Mouse (Mus musculus) inflammation-experienced regulatory T-cells, adult 6 months (primary cell): Measurements from ENCODE around the gene Amt. TPM values are rescaled to one million over a fixed set of nuclear protein-coding genes. Genes with fewer than 3 reads are reported as not detected.

Source experiments
- ATAC-seq: one replicate; pipeline ENCODE4 v1.8.0; 2017
- polyA plus RNA-seq, 3 experiments: library from polyadenylated mRNA; unstranded; fragments of 100-300 nt; shearing (Covaris generic); gene quantifications; one replicate each; pipeline ENCODE4 v1.2.1; 2017

Amt gene
- polyA plus RNA-seq, 3 experiments from 2014 or later, result 0.18 to 1.3 (median 1.1) TPM

DNA sequence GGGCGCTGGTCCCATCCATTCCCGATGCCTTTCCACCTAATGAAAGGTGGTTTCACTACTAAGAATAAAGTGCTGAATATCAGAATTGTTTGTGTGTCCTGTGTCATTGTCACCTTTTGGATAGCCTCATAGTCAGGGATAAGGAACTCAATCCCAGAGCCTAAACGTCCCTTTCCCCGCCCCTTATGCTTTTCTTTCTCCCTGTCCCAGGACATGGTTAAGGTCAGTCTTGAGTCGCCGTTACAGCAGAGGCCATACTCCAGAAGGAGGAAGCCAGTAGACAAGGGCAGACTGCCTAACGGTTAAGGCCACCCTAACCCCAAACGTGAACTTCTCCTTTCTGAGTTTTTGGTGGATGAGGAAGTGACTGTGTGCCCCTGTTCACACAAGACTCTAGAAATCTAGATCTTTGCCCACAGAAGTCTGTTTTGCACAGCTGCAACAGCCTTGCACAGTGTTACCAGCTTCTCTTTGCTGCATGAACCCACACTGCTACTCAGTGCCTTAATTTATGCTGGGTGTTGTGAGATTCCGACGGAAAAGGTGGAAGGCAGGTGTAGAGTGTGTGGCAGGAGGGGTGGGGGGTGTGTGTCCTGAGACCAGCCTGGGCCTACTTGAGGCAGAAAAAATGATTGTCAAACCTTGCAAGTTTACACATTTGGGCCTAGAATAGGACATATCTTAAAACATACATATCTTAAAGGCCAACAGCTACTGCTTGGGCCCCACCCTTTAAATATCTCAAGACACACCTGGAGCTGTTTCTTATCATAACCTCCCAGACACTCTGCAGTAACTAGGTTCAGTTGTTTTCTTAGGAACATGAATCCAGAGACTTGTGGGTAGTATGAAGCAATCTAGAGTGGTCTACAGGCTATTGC, 43.8 kb downstream of the Amt start:
- ATAC-seq, result no peak

DNA sequence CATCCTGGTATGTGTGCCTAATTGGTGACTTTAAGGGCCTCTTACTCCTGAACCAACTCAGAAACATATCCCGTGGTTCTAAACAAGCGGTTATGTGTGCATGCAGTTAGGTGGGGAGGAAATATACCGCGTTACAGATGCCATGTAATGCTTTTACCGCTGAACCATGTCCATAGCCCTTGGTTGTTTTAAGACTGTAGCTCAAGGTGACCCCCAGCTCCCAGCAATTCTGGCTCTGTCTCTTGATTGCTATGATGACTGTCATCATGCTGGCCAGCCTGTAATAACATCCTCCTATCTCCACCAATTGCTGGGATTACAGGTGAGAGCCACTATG, 44.5 kb downstream of the Amt start:
- no peak for ATAC-seq

DNA sequence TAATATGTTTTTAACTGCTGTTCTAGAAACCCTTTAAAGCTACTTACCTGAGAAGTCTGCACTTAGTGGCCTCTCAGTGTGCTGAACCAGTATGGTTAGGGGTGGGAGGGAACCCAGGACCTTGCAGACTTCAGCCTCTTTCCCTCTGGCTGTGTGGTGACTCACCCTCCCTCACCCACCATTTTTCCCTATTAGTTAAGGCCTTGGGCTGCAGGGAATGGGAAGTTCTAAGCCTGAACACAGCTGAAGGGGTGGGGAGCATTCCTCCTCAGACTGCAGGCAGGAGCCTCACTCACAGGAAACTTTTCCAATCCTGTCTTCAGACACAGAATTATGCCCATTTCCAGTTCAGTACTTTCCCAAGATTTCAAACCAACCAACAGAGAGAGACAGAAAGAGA, 45.1 kb downstream of the Amt start:
- ATAC-seq, result no peak

DNA sequence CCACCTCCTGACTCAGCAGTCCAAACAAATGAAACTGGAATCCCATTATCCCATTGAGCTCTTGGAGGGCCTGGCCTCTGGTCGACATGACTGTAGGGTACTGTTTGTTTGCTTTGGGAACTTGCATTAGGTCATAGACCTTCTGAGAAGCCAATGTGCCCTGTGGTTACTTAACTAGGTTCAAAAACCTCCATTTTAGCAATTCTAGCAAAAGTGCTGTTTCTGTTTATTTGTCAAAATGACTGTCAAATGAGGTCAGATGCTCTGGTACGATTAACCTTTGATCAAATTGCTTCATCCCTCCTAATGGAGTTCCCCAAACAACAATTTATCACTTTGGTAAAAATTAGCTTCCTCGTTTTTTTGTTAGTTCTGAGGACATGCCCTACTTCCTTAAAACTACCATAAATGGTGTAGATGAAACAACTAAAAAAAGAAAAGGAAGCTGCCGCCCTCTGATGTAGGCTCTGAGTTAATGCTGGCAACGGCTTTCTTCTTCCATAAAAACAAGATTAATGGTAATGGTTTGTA, 45.7 kb downstream of the Amt start:
- ATAC-seq, result no peak

DNA sequence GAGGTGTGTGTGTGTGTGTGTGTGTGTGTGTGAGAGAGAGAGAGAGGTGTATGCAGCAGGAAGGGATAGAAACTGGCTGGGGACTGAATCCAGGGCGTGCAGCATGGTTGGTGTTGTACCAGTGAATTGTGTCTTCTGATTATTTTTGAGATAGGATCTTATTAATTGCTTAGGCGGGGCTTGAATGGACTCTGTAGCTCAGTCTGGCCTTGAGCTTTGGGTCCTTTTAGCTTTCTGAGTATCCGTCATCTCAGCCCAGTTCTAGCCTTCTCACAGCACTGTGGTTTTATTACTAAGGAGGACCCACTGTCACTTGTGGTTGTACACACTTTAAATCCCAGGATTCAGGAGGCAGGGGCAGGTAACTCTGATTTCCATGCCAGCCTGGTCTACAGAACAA, 46.7 kb downstream of the Amt start:
- no peak for ATAC-seq

DNA sequence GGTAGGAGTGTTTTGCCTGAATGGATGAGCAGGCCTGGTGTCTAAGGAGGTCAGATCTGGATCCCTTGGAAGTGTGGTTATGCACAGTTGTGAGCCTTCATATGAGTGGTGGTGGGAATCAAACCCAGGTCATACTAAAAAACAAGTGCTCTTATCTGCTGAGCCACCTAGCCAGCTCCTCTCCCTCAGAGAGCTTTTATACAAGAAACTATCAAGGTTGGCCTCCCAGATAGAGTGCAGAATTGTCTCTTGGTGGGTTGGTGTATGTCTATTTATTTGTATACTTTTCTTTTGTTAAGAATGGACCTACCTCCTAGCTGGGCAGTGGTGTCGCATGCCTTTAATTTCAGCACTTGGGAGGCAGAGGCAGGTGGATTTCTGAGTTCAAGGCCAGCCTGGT, 47.2 kb downstream of the Amt start:
- no peak for ATAC-seq

DNA sequence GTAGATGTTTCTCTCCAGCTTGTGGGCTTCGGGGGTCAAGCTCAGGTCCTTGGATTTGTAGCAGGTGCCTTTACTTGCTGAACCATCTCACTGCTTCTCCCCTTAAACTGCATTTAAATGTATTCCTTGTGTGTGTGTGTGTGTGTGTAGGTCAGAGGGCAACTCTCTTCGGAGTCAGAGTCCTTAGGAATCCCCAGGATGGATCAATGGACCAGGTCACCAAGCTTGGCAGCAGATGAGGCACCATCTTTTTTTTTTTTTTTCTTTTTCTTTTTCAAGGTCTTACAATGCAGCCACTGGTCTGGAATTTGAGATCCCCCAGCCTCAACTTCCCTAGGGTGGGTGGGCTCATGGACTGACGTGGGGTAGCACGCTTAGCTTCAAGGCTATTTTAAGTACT, 47.8 kb downstream of the Amt start:
- ATAC-seq, result no peak

DNA sequence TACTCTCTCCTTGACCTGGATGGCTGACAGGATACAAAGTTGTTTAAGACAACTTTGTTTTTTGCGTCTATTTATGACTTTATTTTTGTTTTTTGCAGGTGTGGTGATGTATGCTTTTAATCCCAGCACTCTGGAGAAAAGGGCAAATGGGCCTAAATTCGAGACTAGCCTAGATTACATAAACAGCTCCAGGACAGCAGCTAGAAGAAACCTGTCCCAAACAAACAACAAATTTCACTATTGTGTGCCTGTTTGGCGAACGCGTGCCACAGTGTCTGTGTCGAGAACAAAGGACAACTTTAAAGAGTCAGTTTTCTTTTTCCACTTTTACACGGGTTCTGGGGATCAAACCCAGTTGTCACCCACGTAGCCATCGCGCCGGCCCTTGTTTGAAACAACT, 50.4 kb downstream of the Amt start:
- no peak for ATAC-seq

DNA sequence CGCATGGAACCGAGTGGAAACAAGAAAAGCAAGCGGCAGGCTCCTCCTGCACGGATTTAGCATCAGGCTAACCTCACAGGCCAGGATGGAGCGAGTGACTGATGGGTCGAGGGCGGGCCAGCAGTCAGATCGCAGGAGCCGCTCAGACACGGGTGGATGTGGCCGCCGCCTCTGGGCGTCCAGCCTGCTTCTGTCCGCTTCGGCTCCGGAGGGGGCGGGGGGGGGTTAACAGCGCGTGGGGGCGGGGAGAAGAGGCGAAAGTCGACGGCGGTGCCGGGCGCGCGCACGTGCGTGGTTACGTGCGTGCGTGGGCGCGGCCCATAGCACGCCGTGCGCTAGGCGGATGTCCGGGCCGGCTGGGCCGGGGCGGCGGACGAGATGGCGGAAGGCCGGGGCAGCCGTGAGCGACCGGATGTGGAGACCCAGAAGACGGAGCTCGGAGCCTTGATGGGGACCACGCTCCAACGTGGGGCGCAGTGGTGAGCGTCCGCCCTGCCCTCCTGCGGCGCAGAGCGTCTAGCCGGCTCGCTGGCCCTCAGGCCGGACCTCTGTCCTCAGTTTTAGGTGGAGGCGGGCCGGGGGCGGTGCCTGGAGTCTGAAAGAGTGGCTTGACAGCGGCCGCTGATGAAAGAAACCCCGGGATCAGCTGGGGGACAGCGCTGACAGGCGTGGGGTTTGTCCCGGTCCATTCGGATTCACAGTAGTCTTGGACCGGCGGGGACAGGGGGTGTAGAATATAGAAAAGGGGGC, 51.1 kb downstream of the Amt start, which contains the start of gene Usp4:
Gene Usp4, plus strand, starts transcription at position 314 of the 750 bp plus-strand sequence.
- peak; percentile 83 for ATAC-seq

DNA sequence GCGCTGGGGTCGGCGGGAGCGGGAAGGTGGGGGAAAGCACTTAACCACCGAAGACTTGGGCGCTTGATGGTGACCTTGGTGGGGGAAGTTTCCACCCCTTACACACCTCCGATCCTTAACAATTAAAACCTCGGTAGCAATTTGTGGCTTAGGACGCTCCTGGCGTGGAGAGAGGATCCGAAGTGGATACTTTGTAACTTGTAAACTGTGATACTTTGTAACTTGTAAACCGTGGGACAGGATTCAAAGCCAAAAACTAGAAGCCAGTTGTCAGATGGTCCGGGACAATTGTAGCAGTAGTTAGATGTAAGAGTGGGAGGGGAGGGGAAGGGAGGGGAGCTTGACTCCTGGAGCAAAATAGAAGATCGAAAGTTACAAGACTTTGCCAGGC, 51.6 kb downstream of the Amt start:
- peak; percentile 10 for ATAC-seq

DNA sequence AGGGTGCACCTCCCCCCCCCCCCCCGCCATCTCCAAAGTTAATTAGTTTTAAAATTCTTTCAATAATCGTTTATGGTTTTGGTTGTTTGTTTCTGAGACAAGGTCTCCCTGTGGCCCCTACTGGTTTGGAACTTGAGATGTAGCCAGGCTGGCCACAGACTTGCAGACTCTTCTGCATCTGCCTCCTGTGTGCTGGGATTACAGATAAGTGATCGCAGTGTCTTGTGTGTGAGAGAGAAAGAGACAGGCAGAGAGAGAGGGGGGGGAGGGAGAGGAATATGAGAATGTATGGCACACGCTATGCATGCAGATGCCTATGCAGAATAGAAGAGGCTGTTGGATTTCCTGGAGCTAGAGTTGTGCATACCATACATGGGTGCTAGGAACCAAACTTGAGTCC, 53.1 kb downstream of the Amt start:
- ATAC-seq, result no peak

Other genes with a start within 250 kb of the Amt start
- gene Gmppb, start 247.6 kb upstream of the Amt start, polyA plus RNA-seq, result 10 to 100 TPM; 15.2 to 19.6 (median 18.4) TPM
- gene Amigo3, start 243.7 kb upstream of the Amt start, polyA plus RNA-seq, result 1 to 10 TPM in 2 of 3 experiments, under 1 TPM in 1; 0.69 to 3.9 (median 1.9) TPM
- under 1 TPM in 2 of 3 experiments, not detected in 1; 0.67 to 0.87 TPM for gene Mst1, start 216.4 kb upstream of the Amt start, polyA plus RNA-seq
- gene Rnf123, start 213.5 kb upstream of the Amt start, polyA plus RNA-seq, result 10 to 100 TPM; 36.0 to 83.5 (median 66.3) TPM
- 10 to 100 TPM; 35.3 to 52.6 (median 45.0) TPM for gene Apeh, start 202.2 kb upstream of the Amt start, polyA plus RNA-seq
- gene Bsn, start 106.5 kb upstream of the Amt start, polyA plus RNA-seq, result under 1 TPM; 0.09 to 0.59 (median 0.38) TPM
- gene Dag1, start 32.9 kb upstream of the Amt start, polyA plus RNA-seq, result 1 to 10 TPM; 1.6 to 3.2 (median 2.2) TPM
- gene Nicn1, start 6.4 kb upstream of the Amt start, polyA plus RNA-seq, result 1 to 10 TPM; 1.2 to 2.6 (median 1.6) TPM
- 100 to 1,000 TPM; 323 to 459 (median 386) TPM for gene Rhoa, start 9.3 kb downstream of the Amt start, polyA plus RNA-seq
- 10 to 100 TPM in 2 of 3 experiments, 1 to 10 TPM in 1; 9.6 to 17.6 (median 14.8) TPM for gene Tcta, start 9.3 kb downstream of the Amt start, polyA plus RNA-seq
- 100 to 1,000 TPM; 489 to 506 (median 494) TPM for gene Gpx1, start 42.0 kb downstream of the Amt start, polyA plus RNA-seq
- 100 to 1,000 TPM in 2 of 3 experiments, 10 to 100 TPM in 1; 91.3 to 131 (median 111) TPM for gene Usp4, start 51.0 kb downstream of the Amt start, polyA plus RNA-seq
- gene 1700102P08Rik, start 96.0 kb downstream of the Amt start, polyA plus RNA-seq, result 1 to 10 TPM in 2 of 3 experiments, under 1 TPM in 1; 0.78 to 2.2 (median 1.0) TPM
- gene Ccdc36, start 131.6 kb downstream of the Amt start, polyA plus RNA-seq, result not detected
- gene BC048562, start 139.6 kb downstream of the Amt start, polyA plus RNA-seq, result not detected
- 10 to 100 TPM; 22.9 to 28.1 (median 27.5) TPM for gene Ccdc71, start 163.7 kb downstream of the Amt start, polyA plus RNA-seq
- 1 to 10 TPM in 2 of 3 experiments, under 1 TPM in 1; 0.94 to 1.9 (median 1.6) TPM for gene Klhdc8b, start 164.7 kb downstream of the Amt start, polyA plus RNA-seq
- under 1 TPM in 2 of 3 experiments, not detected in 1; 0.06 to 0.08 TPM for gene Lamb2, start 182.9 kb downstream of the Amt start, polyA plus RNA-seq
- gene Usp19, start 193.7 kb downstream of the Amt start, polyA plus RNA-seq, result 10 to 100 TPM; 15.7 to 18.4 (median 18.4) TPM
- 100 to 1,000 TPM; 123 to 167 (median 155) TPM for gene Qars, start 210.9 kb downstream of the Amt start, polyA plus RNA-seq
- gene Qrich1, start 220.0 kb downstream of the Amt start, polyA plus RNA-seq, result 10 to 100 TPM; 68.0 to 91.8 (median 70.4) TPM